Mouse (Mus musculus) bone marrow, adult 2 months (tissue): ENCODE results near the gene Tas2r136.

Experiments
- CTCF ChIP-seq: fragments of 200-500 bp; IDR thresholded peaks from 2 replicates; pipeline ENCODE4 v1.5.1; 2011; ENCODE audit warnings: low read length, control low read depth; ENCODE audit not compliant: control insufficient read depth, insufficient read depth
- POLR2A ChIP-seq: fragments of 200-500 bp; IDR thresholded peaks from 2 replicates; pipeline ENCODE4 v1.6.1; 2011; ENCODE audit warnings: low read depth, mild to moderate bottlenecking, control low read depth, low read length, borderline replicate concordance; ENCODE audit not compliant: control insufficient read depth

- TF ChIP-seq CTCF = no peak
- no peak for TF ChIP-seq POLR2A
Observed at GRCm38 (mm10) chr6:132802518-132802917, 24.6 kb upstream of the Tas2r136 start, which contains the start of gene Tas2r117.
